Mouse (Mus musculus) bone marrow macrophage, adult 2 months (primary cell): ENCODE results near the gene Smco2. TPM values are rescaled to one million over a fixed set of nuclear protein-coding genes. Genes with fewer than 3 reads are reported as not detected.
"Not testable (repeated sequence)": the region's sequence is repeated elsewhere in the genome, so short reads cannot be mapped to it uniquely, and the experiment has no call there.

ENCODE experiments used
- H3K27ac ChIP-seq: 2 replicates; pipeline ENCODE4 v1.5.1; 2012; ENCODE audit warnings: low read depth, low read length; ENCODE audit not compliant: insufficient read depth
- H3K4me1 ChIP-seq: 2 replicates; pipeline ENCODE4 v1.6.1; 2012; ENCODE audit warnings: low read length; ENCODE audit not compliant: control insufficient read depth, insufficient read depth
- H3K4me3 ChIP-seq: 2 replicates; pipeline ENCODE4 v1.5.1; 2012; ENCODE audit warnings: mild to moderate bottlenecking, low read length, moderate library complexity; ENCODE audit not compliant: insufficient read depth
- CTCF ChIP-seq: IDR thresholded peaks from 2 replicates; pipeline ENCODE4 v1.5.1; 2012; ENCODE audit warnings: low read depth, mild to moderate bottlenecking, low read length, moderate library complexity
- POLR2A ChIP-seq: IDR thresholded peaks from 2 replicates; pipeline ENCODE4 v1.6.1; 2012; ENCODE audit warnings: mild to moderate bottlenecking, low read depth, low read length, borderline replicate concordance
- polyA plus RNA-seq: library from polyadenylated mRNA; stranded (reverse); fragments of >200 nt; gene quantifications from 2 replicates; pipeline ENCODE4 v1.2.4, GENCODE M21; 2012; ENCODE audit not compliant: missing spikeins, insufficient read depth, insufficient read length

Smco2 gene
- polyA plus RNA-seq, 1 experiment: not detected

- TF ChIP-seq CTCF: no peak
- TF ChIP-seq POLR2A: no peak
- H3K4me3 ChIP-seq: no peak overlapping the region
- H3K4me1 ChIP-seq: no peaks in the 10 kb centered on the region
- H3K27ac ChIP-seq: no peak overlapping the region
Measured at GRCm38 (mm10) chr6:146851916-146852315, 2.0 kb downstream of the Smco2 start.

GRCm38 (mm10) chr6:146852739-146853138, 2.8 kb downstream of the Smco2 start:
- Histone ChIP-seq H3K4me1 (no peaks in the 10 kb centered on the region), H3K4me3 (no peak overlapping the region), H3K27ac (no peak overlapping the region)
- TF ChIP-seq POLR2A (no peak), CTCF (no peak)

- no peak for TF ChIP-seq POLR2A
- no peak for TF ChIP-seq CTCF
- H3K4me1 ChIP-seq: no peaks in the 10 kb centered on the region
- H3K27ac ChIP-seq: no peak overlapping the region
- H3K4me3 ChIP-seq: no peak overlapping the region
Measured at GRCm38 (mm10) chr6:146855185-146855584, 5.3 kb downstream of the Smco2 start.

- no peaks in the 10 kb centered on the region for H3K4me1 ChIP-seq
- H3K27ac ChIP-seq: no peak overlapping the region
- H3K4me3 ChIP-seq: no peak overlapping the region
- TF ChIP-seq POLR2A (no peak), CTCF (no peak)
Measured at GRCm38 (mm10) chr6:146857386-146857785, 7.5 kb downstream of the Smco2 start.

GRCm38 (mm10) chr6:146863154-146863553, 13.2 kb downstream of the Smco2 start:
- Histone ChIP-seq H3K4me3 (no peak overlapping the region), H3K27ac (no peak overlapping the region), H3K4me1 (no peaks in the 10 kb centered on the region)
- TF ChIP-seq POLR2A: no peak
- no peak for TF ChIP-seq CTCF

- not testable (repeated sequence) for H3K4me3 ChIP-seq, H3K4me1 ChIP-seq, H3K27ac ChIP-seq
Measured at GRCm38 (mm10) chr6:146864370-146864769, 14.5 kb downstream of the Smco2 start.

- H3K27ac ChIP-seq: no peak overlapping the region
- H3K4me3 ChIP-seq: no peak overlapping the region
- TF ChIP-seq POLR2A (no peak), CTCF (peak; percentile 24; the same call in 1 of the 2 replicates)
- H3K4me1 ChIP-seq: no peaks in the 10 kb centered on the region
Measured at GRCm38 (mm10) chr6:146865701-146866100, 15.8 kb downstream of the Smco2 start.

- H3K27ac ChIP-seq: no peak overlapping the region
- H3K4me3 ChIP-seq: no peak overlapping the region
- H3K4me1 ChIP-seq: peaks cover 4% of the 10 kb centered on the region
- TF ChIP-seq CTCF (no peak), POLR2A (no peak)
Measured at GRCm38 (mm10) chr6:146871975-146872374, 22.1 kb downstream of the Smco2 start.

GRCm38 (mm10) chr6:146874415-146874814, 24.5 kb downstream of the Smco2 start:
- TF ChIP-seq CTCF (no peak), POLR2A (no peak)
- Histone ChIP-seq H3K4me1 (peaks cover 4% of the 10 kb centered on the region), H3K27ac (no peak overlapping the region), H3K4me3 (no peak overlapping the region)

GRCm38 (mm10) chr6:146876820-146877219, 26.9 kb downstream of the Smco2 start:
- TF ChIP-seq CTCF (no peak), POLR2A (no peak)
- no peak overlapping the region for H3K4me3 ChIP-seq
- peaks cover 4% of the 10 kb centered on the region for H3K4me1 ChIP-seq
- H3K27ac ChIP-seq: no peak overlapping the region

- Histone ChIP-seq H3K4me3 (no peak overlapping the region), H3K27ac (no peak overlapping the region), H3K4me1 (peaks cover 2% of the 10 kb centered on the region; the same call in 1 of the 2 replicates)
- TF ChIP-seq CTCF (no peak), POLR2A (no peak)
Measured at GRCm38 (mm10) chr6:146877425-146878045, 27.6 kb downstream of the Smco2 start.
